Comparison of ENCODE assay signal across 16 mouse cellular contexts in the genomic region with DNA sequence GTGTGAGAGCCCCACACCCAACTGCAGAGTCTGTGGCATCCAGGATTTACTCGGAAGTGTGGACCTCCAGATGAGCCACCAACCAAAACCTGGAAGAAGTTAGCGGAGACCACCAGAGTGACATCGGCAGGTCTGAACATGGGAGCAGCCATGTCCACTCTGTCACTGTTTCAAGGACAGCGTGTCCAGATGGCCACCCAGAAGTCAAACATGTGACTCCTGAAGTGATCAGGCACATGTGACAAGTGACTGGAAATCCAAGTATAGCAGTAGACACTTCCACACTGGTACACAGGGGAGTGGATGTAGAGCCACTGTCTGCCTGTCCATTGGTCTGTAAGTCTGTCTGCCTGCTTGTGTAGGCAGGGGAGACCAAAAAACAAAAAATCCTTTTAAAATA. TPM values are rescaled to one million over a fixed set of nuclear protein-coding genes. Genes with fewer than 3 reads are reported as not detected.
"Had no signal": no experiment of that assay in that cellular context is flagged by ENCODE, and none has a peak within 500 bp of the region (broad histone marks: within the 10 kb centered on the region; RNA-seq: fewer than 3 reads in every experiment).

No protein-coding gene starts in this region.

- H3K4me2 ChIP-seq: liver, embryonic 13.5 days; midbrain, embryonic 11.5 days; stomach, embryonic 15.5 days had no signal

- H3K9ac ChIP-seq: liver, embryonic 13.5 days; stomach, embryonic 15.5 days had no signal

- DNase-seq: kidney, adult 9 months; kidney, postnatal 14 days; kidney, postnatal 4 days; layer of hippocampus, postnatal 36 days; liver, embryonic 13.5 days; lung, adult 2 months; lung, postnatal 14 days; lung, postnatal 4 days; midbrain, embryonic 14.5 days; right cerebral cortex, postnatal 14 days; right cerebral cortex, postnatal 4 days; thymus, postnatal 25 days had no signal

- H3K27ac ChIP-seq: left cerebral cortex, adult 2 months; liver, embryonic 13.5 days; stomach, embryonic 15.5 days had no signal

- H3K4me3 ChIP-seq: left cerebral cortex, adult 2 months; liver, embryonic 13.5 days; stomach, embryonic 15.5 days had no signal

- H3K36me3 ChIP-seq: liver, embryonic 13.5 days; stomach, embryonic 15.5 days had no signal

- H3K9me3 ChIP-seq: liver, embryonic 13.5 days; stomach, embryonic 15.5 days had no signal

- H3K4me1 ChIP-seq: liver, embryonic 13.5 days; stomach, embryonic 15.5 days had no signal

- H3K27me3 ChIP-seq: liver, embryonic 13.5 days; stomach, embryonic 15.5 days had no signal

RNA-seq across cellular contexts. Expression of gene Ablim2, which starts 47.0 kb away (rescaled TPM):
- total RNA-seq: megakaryocyte progenitor cell, adult 5-6 weeks had no signal
